Mouse (Mus musculus) mouse trophoblast stem cell (cell line): ENCODE results near the gene Wdr24.

Experiments
- in situ Hi-C, 2 experiments: fragments of 300-500 bp; cut with MseI, MboI; formaldehyde crosslinking; loops; 2 replicates in 1 of 2; 3 replicates in 1 of 2; pipeline ENCODE4 v1.15.1; 2025

Wdr24 gene

DNA sequence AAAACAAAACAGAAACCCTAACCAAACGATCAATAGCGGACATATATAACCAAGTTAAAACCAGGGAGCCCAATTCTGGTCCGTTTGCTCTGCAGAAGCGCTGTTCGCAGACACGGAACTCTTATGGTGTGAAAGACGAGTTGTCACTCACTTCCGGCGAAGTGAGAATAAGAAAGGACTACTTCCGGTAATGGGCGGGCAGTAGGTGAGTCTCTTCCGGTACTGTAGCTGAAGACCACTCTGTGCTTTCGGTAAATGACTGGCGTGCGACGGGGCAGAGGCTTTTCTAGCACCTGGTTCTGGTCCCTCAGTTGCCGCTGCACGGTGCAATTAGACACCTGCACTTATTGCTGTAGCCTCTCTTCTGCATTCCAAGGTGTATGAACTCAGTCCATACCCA lies at the start of gene Wdr24:
Gene Wdr24, plus strand, starts transcription at position 176 of the 400 bp plus-strand sequence.
- in situ Hi-C loops = no loop called here

DNA sequence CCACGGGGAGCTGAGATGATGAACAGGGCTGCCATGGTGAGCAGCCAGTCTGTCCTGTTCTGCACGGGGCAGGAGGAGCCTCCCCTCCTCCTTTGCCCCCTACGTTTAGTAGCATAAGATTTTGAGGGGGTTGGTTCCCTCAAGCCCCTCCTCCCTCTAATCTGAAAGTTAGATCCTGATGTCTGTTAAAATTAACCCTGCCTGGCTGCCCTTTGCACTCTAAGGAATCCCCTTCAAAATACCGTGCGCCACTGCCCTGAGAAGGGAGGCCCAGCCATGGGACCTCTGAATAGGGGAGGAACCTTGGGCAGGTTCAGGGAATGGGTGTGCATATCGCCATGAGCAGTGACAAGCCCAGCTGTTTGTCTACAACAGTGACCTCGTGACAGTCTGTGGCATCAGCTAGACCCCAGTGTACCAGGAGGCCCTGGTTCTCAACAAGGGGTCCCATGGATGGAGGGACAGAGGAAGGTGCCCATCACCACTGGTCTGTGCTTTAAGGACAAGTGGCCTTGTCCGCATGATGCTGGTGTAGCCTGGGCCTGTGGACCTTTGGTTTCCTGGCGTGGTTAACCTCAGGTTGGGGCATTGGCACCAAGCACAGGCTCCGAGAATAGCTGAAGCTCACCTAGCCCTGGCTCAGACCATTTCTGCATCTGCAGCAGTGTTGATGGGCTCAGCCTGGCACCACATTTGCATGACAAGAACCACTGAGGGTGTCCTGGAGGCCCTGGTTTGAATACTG lies 47.9 kb upstream of the Wdr24 start:
- in situ Hi-C loops = no loop called here

DNA sequence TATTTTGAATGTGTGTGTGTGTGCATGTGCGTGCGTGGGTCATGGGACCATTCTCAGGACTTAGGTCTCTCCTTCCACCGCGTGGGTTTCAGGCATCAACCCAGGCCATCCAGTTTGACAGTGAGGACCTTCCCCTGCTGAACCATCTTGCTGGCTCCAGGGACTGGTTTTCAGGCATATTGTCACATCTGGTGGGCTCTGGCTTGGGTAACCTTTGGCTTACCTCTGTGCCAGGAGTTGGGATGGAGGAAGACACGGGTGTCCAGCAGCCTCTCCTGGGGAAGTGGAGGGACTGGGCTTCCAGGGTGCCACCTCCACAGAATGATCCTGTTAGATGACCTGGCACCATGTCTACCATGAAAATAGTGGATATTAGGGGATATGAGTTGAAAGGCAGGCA lies 45.5 kb upstream of the Wdr24 start:
- in situ Hi-C loops = no loop called here

DNA sequence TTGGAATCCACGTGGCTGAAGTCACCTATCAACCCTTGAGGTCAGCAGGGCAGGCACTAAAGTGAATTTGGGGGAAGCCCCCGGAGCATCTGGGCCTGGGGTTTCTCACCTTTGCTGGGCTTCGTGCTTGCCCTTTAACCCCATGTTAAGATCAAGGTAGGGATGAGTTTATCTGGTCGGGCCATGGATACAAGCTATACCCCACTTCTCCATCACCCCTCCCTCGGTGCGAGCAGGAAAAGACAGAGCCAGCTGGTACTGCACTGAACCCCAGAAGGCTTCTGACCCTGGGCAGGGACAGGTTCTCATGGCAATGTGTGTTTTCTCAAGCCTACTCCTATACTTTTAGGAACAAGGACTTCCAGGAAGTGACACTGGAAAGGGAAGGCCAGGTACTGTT lies 42.1 kb upstream of the Wdr24 start:
- in situ Hi-C loops = no loop called here

DNA sequence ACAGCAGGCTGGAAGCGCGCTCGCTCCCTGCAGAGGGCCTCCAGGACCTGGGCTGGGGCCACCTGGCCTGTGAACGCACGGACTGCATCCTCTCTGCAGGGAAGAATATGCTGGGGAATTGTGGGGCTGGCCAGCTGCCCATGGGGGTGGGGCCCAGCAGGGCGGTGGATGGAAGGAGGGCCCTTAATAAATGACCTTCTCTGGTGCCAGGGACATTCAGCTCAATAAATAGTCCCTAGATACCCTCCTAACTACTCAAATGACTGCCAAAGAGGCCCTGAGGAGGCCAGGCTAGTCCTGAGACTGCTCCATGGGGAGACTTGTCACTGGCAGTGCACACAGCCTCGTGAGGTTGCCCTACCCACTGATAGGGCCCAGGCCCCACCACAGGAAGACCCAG lies 40.3 kb upstream of the Wdr24 start:
- in situ Hi-C loops = no loop called here

DNA sequence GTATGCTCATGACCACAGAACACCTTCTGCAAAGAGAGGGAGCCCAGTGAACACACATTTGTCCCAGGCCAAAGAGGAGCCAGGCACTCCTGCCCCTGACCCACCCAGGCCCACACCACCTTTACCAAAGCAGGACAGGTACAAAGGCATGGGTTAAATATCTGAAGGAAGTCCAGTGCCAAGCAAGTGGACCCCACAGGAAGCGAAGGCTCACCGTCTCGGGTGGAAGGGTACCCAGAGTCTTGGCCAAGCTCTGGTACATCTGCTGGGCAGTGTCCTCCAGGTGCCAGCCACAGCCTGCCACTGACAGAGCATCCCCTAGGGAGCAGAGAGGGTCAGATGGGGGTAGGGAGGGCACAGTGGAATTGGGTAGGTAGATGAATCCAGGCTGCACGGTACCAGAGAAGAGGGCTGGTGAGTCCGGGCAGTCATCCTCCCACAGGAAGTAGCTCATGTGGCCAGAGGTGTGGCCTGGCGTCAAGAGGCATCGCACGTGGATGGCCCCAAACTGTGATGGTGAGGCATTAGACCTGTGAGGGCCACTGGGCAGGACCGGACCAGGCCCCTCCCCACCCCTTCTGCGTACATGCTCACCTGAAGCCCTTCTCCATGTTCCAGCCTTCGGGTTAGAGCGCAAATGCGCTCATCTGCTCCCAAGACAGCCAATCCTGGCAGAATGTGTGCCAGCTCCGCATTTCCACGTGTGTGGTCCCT lies 39.4 kb upstream of the Wdr24 start:
- in situ Hi-C loops = no loop called here

DNA sequence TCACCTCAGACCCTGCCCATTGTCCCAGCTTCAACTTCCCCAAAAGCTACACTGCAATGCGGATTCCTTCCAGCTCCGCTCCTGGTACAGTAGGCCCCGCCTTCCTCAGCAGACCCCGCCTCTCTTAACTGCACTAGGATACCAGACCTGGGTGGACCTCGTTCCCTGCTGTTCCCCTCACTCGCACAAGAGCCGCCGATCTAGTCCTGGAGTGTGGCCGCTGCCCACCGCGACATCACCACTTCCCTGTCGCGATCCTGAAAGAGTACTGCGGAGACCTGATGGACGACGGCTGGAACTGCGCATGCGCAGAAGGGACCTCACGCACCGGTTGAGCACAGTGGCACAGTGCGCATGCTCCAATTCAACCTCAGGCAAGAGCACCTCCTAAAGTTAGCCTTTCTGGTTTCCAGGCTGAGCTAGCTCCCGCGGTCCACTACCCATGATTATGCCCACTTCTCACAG lies 38.1 kb upstream of the Wdr24 start, which contains the start of gene Haghl:
Gene Haghl, minus strand, starts transcription at position 393 of the 465 bp plus-strand sequence.
- in situ Hi-C loops = no loop called here

DNA sequence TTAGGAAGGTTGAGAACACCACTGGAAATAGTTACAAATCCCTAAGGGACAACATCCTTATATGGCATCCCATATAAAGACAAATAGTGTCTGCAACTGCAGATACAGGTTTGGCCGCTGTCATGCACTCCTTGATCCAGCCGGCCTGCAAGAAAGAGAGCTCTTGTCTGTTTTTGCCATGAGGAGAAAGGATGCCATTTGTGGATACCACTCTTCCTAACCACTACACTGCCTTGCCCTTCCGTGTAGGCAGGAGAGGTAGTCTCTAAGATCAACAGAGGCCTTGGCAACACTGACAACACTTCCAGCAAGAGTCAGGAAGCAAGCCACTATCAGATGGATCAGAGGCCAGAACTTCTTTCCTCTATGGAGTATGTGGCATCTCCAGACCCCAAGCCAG lies 37.1 kb upstream of the Wdr24 start, which contains the start of gene Ccdc78:
Gene Ccdc78, plus strand, starts transcription at position 301 of the 400 bp plus-strand sequence.
- in situ Hi-C loops = no loop called here

DNA sequence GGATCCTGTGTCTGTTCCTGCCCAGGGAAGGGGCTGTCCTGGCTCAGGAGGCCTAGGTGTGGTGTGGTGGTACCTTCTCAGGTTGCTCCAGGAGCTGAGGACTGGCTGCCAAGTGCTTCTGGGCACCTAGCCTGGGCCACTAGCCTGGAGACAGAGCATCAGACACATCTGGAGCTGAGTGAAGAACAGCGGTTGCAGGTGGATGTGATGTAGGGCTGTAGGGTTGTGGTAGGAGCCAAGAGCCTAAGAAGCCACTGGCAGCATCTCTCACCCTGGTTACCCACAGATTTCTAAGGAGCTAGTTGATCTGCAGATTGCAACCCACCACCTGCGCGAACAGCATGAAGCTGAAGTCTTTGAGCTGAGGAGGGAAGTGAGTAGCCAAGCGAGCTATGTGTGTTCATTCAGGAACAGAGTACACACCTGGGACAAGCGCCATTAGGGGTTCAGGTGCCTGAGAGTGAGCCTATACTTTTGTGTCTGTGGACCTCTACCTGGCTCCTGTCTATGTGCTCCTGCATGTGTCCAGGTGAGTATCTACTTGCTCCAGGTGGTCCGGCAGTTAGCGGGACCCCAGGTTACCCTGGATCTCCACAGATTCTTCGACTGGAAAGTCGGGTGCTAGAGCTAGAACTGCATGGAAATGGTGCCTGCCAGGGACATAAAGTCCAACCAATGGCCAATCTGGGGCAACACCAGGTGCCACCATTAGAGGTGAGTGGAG lies 36.5 kb upstream of the Wdr24 start:
- in situ Hi-C loops = no loop called here

DNA sequence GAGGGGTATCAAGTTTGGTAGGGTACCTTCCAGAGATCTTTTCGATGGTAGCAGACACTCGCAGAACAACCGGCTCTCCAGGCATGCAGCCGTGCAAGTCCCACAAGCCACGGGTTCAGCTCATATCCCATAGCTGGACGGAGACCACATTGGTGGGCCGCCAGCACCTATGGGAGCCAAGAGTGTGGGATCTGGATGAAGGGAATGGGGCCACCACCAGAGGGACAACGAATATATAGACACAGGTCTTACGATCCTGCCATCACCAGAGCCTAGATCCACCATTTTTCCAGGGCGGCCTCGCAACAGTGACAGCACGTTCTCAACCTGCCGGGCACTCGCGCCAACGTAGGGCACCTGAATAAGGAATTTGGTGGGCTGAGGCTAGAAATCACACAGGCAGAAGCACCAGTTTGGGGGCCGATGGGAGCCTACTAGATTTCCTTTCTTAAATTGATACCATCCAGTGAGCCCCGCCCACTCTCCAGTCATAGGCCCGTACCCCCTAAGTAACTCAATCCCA lies 32.0 kb upstream of the Wdr24 start:
- in situ Hi-C loops = no loop called here

DNA sequence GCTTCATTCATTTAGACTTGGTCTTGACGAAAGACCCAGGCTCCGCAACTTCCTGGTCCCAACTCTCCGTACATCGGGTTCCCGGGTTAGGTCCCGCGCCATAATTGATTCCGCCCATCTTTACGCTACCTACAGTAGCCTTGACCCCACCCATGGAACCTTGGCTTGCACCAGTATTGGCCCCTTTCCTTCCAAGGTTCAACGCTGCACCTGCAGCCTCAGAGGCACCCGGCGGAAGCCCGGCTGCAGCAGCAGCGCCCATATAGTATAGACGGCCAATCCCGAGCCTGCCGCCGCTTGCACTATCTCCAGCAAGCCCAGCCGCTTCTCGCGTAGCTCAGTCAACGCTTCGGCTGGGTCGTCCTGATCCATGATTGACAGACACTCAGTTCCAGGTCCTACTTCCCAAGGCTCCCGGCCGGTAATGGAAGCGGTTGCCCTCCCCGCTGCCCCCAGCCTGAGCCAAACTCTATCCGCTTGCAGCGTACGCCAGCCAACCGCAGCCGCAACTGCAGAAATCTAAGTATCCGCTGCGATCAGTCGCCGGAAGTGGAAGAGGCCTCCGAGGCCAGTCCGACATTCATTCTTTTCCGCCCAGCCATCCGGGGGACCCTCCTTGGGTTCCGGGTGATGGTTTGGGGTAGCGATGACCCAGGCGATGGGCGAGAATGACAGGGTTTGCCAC lies 31.4 kb upstream of the Wdr24 start:
- in situ Hi-C loops = no loop called here

DNA sequence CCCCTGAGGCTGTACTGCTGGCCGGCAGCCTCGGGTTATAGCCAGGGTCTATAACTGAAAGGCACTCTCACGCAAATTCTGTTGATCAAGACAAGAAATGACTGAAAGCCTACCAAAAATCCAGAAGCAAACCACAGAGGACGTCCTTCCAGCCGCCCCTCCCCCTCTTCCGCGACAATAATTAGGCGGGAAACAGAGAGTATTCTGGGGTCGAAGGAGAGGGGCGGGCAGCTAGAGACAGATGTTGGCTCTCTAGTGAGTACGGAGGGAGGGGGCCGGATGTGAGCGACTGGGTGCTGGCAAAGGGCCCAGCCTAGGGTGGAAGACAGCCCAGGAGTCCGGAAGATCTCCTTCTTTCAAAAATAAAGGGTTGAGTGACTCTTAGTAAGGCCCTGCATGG lies 30.8 kb upstream of the Wdr24 start, which contains the start of gene Fam173a:
Gene Fam173a, minus strand, starts transcription at position 287 of the 400 bp plus-strand sequence.
- in situ Hi-C loops = no loop called here

DNA sequence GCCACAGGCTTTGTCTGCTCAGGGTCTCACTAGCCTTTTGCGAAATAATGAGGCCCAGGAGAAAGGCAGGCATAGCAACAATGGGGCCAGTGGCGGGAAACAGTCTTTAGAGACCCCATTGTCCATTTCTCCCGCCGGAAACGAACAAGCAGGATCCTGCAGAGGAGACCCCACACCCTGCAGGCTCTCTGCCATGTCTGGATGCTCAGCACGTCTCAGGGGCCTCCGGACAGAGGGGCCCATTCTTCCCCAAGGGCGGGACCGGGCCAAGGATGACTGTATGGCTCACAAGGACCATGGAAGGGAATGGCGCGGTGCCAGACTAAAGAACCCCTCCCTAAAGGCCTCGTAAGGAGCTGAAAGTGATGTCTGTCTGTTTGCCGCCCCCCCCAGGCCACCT lies 29.2 kb upstream of the Wdr24 start:
- in situ Hi-C loops = no loop called here

DNA sequence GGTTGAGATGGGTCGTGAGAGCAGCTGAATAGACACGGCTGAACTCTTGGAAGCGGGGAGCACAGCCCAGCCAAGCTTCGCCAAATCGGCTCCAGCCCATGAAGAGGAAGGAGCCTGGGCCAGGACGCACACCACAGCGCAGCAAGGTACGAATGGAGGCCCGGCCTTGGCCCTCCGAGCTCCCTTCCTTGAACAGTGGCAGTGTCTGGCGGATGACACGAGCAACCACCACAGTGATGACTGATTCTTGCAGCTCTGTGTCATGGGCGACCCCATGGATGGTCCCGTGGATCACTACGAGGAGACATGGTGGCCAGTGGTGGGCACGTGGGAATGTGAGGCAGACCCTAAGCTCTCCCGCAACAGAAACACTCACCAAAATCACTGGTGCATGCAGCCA lies 28.4 kb upstream of the Wdr24 start:
- in situ Hi-C loops = no loop called here

DNA sequence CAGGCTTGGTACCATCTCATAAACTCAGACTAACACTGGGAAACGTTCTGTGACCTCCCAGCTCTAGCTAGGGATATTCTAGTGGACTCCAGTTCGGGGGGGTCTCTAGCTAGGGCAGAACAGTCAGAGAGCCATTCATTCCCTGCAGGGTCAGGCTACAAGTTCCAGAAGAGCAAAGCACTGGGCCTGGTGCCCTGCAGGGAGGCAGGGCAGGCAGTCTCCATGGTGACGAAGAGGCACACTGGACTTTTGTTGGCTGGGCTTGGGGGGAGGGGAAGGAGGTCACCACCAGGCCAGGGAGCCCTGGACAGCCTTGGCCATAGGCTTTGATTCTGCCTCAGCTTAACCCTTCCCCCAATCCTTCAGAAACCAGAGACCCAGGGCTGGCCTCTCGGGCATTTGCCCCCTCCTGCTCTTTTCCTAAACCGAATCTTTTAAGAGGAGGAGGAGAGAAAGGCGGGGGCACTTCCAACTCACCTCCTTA lies 27.8 kb upstream of the Wdr24 start, which contains the start of gene AC134908.4:
Gene AC134908.4, minus strand, starts transcription at position 51 of the 484 bp plus-strand sequence.
- in situ Hi-C loops = no loop called here

DNA sequence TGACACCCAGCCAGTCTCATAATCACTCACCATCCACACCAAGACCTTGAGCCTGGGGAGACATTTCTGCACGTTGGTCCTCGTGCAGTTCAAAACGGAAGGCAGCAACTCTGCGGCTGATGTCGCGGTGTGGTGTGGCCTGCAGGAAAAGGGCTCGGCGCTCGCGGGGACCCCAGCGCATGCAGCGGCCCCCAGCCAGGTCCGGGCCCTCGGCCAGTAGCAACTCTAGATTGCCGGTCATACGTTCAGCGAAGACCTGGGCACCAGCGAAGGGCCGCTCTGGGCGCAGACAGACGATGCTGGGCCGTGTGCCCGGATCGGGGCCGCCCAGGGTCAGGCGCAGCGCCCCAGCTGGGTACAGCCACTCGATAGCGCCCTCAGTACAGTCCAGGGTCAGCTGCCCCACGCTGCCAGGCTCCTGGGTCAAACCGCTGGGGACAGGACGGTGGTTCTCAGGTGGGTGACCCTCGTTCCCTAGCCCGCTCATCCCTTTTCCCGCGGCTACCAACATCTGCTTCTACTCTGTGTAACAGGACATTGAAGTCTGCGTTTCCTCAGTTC lies 27.1 kb upstream of the Wdr24 start:
- in situ Hi-C loops = no loop called here

DNA sequence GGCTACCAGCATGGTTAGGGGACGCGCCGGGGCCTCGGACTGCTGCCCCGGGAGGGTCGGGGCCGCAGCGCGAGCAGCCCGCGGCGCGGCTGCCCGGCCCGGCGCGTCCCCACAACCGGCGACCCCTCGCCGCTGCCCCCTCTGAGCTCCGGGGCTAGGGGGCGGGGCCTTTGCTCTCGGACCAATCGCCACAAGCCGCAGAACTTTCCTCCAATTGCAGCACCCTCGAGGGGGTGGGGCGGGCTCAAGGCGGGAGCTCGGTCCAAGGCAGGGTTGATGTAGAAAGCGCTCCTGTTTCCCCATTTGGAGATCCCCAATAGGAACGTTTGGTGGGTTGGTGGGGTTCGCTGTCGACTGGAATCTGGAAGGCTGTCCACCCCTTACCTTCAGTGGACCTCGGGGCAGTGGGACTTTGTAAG lies 26.5 kb upstream of the Wdr24 start, which contains the start of gene Metrn:
Gene Metrn, minus strand, starts transcription at position 186 of the 419 bp plus-strand sequence.
- in situ Hi-C loops = no loop called here

DNA sequence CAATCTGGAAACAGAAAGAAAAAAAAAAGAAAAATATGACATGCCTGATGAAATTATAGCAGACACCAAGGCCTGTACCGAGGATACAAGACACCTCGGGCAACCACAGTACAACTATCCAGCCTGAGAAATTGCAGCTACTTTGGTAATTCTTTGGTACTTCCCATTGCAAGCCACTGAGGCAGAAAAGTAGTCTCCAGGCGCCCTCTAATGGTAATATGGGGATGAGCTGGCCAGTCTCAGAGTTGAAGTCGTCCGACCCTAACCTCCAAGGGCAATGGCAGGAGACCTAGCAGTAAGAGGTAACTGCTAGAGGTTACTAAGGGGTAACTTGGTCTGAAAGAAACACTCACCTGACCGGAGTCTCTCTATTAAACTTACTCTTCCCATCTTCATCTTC lies 22.4 kb upstream of the Wdr24 start:
- in situ Hi-C loops = loop anchor here in 1 of 2 experiments (5.0 kb wide), 2 partner anchors 34 to 69 kb away; no protein-coding TSS in a partner anchor

DNA sequence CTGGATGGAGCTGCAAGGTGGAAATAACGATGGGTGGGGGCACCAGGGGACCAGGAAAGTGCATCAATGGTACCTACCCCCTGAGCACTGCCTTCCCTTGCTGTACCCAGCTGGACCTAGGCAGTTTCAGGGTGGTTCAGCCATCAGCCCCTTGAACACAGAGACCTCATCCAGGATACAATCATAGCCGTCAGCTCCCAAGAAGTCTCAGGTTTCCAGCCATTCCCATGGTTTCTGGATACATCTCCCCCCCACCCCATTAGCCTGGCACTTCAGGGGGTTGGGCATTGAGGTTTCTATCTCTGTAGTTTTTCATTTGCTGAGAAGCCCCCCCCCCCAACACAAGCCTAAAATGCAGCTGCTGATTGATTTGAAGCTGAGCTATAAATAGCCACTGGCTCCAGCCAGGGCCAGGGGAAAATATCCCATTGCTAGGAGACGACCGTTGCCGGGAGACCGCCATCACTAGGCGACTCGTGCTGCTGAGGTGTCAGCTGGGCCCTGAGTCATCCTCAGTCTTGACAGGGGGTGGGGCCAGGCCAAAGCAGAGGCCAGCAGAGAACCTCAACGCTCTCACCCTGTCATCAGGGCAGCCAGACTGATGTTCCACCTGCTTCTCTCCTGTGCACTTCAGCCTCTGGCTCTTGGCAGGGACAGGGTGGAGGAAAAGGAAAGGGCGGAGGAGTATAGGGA lies 20.5 kb upstream of the Wdr24 start:
- in situ Hi-C loops = loop anchor here in 1 of 2 experiments (5.0 kb wide), 2 partner anchors 36 to 71 kb away; no protein-coding TSS in a partner anchor

DNA sequence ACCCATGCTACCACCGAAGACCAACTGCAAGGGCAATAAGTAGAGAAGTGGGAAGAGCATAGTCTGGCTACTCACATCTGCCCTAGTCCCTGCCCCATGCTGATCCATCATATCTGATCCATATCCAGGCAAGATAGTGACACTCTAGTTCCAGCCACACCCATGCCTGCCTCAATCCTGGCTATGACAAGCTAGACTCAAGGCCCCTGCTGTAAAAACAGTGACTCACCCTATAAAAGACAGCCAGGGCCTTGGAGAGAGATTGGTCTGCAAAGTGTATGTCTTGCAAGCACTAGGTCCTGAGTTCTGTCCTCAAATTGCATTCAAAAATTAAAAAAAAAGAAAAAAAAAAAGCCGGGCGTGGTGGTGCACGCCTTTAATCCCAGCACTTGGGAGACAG lies 16.9 kb upstream of the Wdr24 start:
- in situ Hi-C loops = no loop called here
